Mouse (Mus musculus) liver, adult 2 months (tissue): ENCODE measurements at regions not wholly inside any gene's neighbourhood (a gene's known extent, or its start where the extent isn't known, plus 50 kb on each side); places are given as distances from the start of the nearest gene placed in this dataset.

Experiments
- CTCF ChIP-seq: fragments of 200-500 bp; IDR thresholded peaks from 2 replicates; pipeline ENCODE4 v1.5.1; 2011; ENCODE audit warnings: low read depth, low read length, control low read depth
- POLR2A ChIP-seq: fragments of 200-500 bp; IDR thresholded peaks from 2 replicates; pipeline ENCODE4 v1.6.1; 2011; ENCODE audit warnings: low read length, control low read depth; ENCODE audit not compliant: insufficient read depth; ENCODE audit errors: extremely low read depth

DNA sequence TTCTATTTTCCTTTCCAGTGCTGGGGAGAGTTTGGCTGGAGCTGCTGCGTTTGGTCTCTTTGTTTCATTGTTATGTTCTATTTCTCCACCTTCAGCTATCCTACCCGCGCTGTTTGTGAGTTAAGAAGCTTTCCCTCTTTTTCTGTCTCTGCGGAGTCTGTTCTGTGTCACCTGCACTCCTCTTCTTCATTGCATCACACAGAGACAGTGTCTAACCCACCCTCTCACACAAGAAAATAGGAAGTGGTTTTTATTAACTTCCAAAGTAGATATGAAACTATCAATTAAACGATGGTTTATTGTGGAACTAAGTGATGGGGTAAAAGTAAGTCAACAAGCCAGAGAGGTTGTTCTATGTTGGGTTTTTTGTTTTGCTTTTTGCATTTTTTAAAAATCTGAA is 64.9 kb upstream of the Olig3 start:
- TF ChIP-seq CTCF, result no peak
- no peak for TF ChIP-seq POLR2A
